Mouse (Mus musculus) E14TG2a.4 (cell line): ENCODE data around the gene Pim3.

Experiments used
- CTCF ChIP-seq: conservative IDR thresholded peaks from 2 replicates; pipeline ENCODE4 v1.5.1; 2014; ENCODE audit warnings: low read length
- NANOG ChIP-seq: IDR thresholded peaks from 2 replicates; pipeline ENCODE4 v1.6.1; 2014; ENCODE audit warnings: borderline replicate concordance, low read length, mixed read lengths
- POU5F1 ChIP-seq: IDR thresholded peaks from 2 replicates; pipeline ENCODE4 v1.6.1; 2014; ENCODE audit warnings: low read length, borderline replicate concordance

DNA sequence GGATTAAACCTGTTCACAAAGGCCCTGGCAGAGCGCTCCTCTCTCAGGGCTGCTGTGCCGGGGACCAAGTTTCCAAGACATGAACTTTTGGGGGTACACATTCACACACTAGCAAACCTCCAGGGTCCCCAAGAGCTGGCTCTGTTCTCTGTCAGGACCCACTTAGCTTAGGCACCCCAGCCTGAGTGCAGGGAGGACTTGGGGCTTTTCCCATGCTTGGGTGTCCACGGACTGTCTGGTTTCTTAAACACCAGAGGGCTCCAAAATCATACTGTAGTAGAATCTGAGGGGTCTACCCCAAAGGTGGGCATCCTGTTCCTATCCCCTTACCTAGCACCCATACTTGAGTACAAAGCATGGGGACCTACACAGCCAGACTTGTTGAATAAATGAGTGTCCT lies 28.0 kb downstream of the Pim3 start:
- no peak for TF ChIP-seq CTCF
- no peak for TF ChIP-seq POU5F1
- TF ChIP-seq NANOG: no peak
